Mouse (Mus musculus): Measurements from ENCODE around the gene Man1c1. TPM values are rescaled to one million over a fixed set of nuclear protein-coding genes. Genes with fewer than 3 reads are reported as not detected.

The Man1c1 gene
- polyA plus RNA-seq (2012; rRNA removed) (9.1 and 10.6 TPM in 2 replicates), polyA plus RNA-seq (2014; fragmentation: Nextera tagmentation; extraction: Ambion mirVana) (5.1 and 5.9 TPM in 2 replicates)

- Histone ChIP-seq H3K36me3 (ENCODE audit: control insufficient read depth, insufficient read depth, low read length) (no peaks in the 10 kb centered on the region), H3K4me2 (replicated peaks; ENCODE audit: low read depth, low read length, severe bottlenecking) (peak within 1 kb of the TSS; percentile 99), H3K9ac (ENCODE audit: low read depth, low read length, severe bottlenecking) (peak within 1 kb of the TSS; percentile 53), H3K4me3 (replicated peaks; ENCODE audit: low read length) (peak within 1 kb of the TSS; percentile 63), H3K27me3 (ENCODE audit: control insufficient read depth, insufficient read depth, low read length) (peaks cover 19% of the 10 kb centered on the region; the same call in 1 of the 2 replicates), H3K4me1 (ENCODE audit: control insufficient read depth, insufficient read depth, low read length) (peaks cover 7% of the 10 kb centered on the region; the same call in 1 of the 2 replicates), H3K27ac (replicated peaks; ENCODE audit: low read depth, low read length) (no peak within 1 kb of the TSS), H3K9me3 (ENCODE audit: control insufficient read depth, low read length) (no peaks in the 10 kb centered on the region)
- WGBS, result under 1% methylated on average over 59 of the region's 81 CpGs
- no peak for TF ChIP-seq POLR2A (IDR thresholded peaks at IDR 0.05; ENCODE audit: borderline replicate concordance, extremely low read depth, insufficient read depth, insufficient read length)
- peak; percentile 97 for ATAC-seq (ENCODE audit: low FRiP score, low read depth)
- peak; percentile 98 for DNase-seq (ENCODE audit: low spot score)
Measured at GRCm38 (mm10) chr4:134703835-134704546, at the start of gene Man1c1. TSS of gene Man1c1 (minus strand) at chr4:134704290.

- H3K4me2 ChIP-seq (replicated peaks; ENCODE audit: low read depth, low read length, severe bottlenecking), result no peak overlapping the region
- H3K9ac ChIP-seq (ENCODE audit: low read depth, low read length, severe bottlenecking), result no peak overlapping the region
- H3K36me3 ChIP-seq (ENCODE audit: control insufficient read depth, insufficient read depth, low read length), result peaks cover 39% of the 10 kb centered on the region
- TF ChIP-seq POLR2A (IDR thresholded peaks at IDR 0.05; ENCODE audit: borderline replicate concordance, extremely low read depth, insufficient read depth, insufficient read length), result no peak
- ATAC-seq (ENCODE audit: low FRiP score, low read depth) (no peak), DNase-seq (ENCODE audit: low spot score) (no peak)
- H3K27me3 ChIP-seq (ENCODE audit: control insufficient read depth, insufficient read depth, low read length), result no peaks in the 10 kb centered on the region
- WGBS, result 61% methylated on average over 17 of the region's 17 CpGs
- no peak overlapping the region for H3K27ac ChIP-seq (replicated peaks; ENCODE audit: low read depth, low read length)
- H3K9me3 ChIP-seq (ENCODE audit: control insufficient read depth, low read length), result no peaks in the 10 kb centered on the region
- H3K4me1 ChIP-seq (ENCODE audit: control insufficient read depth, insufficient read depth, low read length), result peaks cover 26% of the 10 kb centered on the region
- H3K4me3 ChIP-seq (replicated peaks; ENCODE audit: low read length), result no peak overlapping the region
Measured at GRCm38 (mm10) chr4:134753516-134754261, 49.6 kb upstream of the Man1c1 start.

GRCm38 (mm10) chr4:134752911-134753426 lies 48.9 kb upstream of the Man1c1 start:
- H3K4me2 ChIP-seq (replicated peaks; ENCODE audit: low read depth, low read length, severe bottlenecking), result no peak overlapping the region
- H3K27me3 ChIP-seq (ENCODE audit: control insufficient read depth, insufficient read depth, low read length), result no peaks in the 10 kb centered on the region
- no peak for ATAC-seq (ENCODE audit: low FRiP score, low read depth)
- peaks cover 26% of the 10 kb centered on the region for H3K4me1 ChIP-seq (ENCODE audit: control insufficient read depth, insufficient read depth, low read length)
- no peak for DNase-seq (ENCODE audit: low spot score)
- H3K36me3 ChIP-seq (ENCODE audit: control insufficient read depth, insufficient read depth, low read length), result peaks cover 47% of the 10 kb centered on the region
- no peak overlapping the region for H3K9ac ChIP-seq (ENCODE audit: low read depth, low read length, severe bottlenecking)
- no peak for TF ChIP-seq POLR2A (IDR thresholded peaks at IDR 0.05; ENCODE audit: borderline replicate concordance, extremely low read depth, insufficient read depth, insufficient read length)
- WGBS, result 63% methylated on average over 11 of the region's 11 CpGs
- no peaks in the 10 kb centered on the region for H3K9me3 ChIP-seq (ENCODE audit: control insufficient read depth, low read length)
- H3K4me3 ChIP-seq (replicated peaks; ENCODE audit: low read length), result no peak overlapping the region
- H3K27ac ChIP-seq (replicated peaks; ENCODE audit: low read depth, low read length), result no peak overlapping the region

- Histone ChIP-seq H3K36me3 (ENCODE audit: control insufficient read depth, insufficient read depth, low read length) (peaks cover 58% of the 10 kb centered on the region), H3K27me3 (ENCODE audit: control insufficient read depth, insufficient read depth, low read length) (no peaks in the 10 kb centered on the region), H3K4me1 (ENCODE audit: control insufficient read depth, insufficient read depth, low read length) (peaks cover 26% of the 10 kb centered on the region), H3K4me3 (replicated peaks; ENCODE audit: low read length) (no peak overlapping the region), H3K9me3 (ENCODE audit: control insufficient read depth, low read length) (no peaks in the 10 kb centered on the region), H3K27ac (replicated peaks; ENCODE audit: low read depth, low read length) (no peak overlapping the region), H3K4me2 (replicated peaks; ENCODE audit: low read depth, low read length, severe bottlenecking) (no peak overlapping the region), H3K9ac (ENCODE audit: low read depth, low read length, severe bottlenecking) (no peak overlapping the region)
- TF ChIP-seq POLR2A (IDR thresholded peaks at IDR 0.05; ENCODE audit: borderline replicate concordance, extremely low read depth, insufficient read depth, insufficient read length), result no peak
- no peak for ATAC-seq (ENCODE audit: low FRiP score, low read depth)
- WGBS, result 43% methylated on average over 18 of the region's 18 CpGs
- no peak for DNase-seq (ENCODE audit: low spot score)
Measured at GRCm38 (mm10) chr4:134751682-134752380, 47.7 kb upstream of the Man1c1 start.

- ATAC-seq (ENCODE audit: low FRiP score, low read depth) (no peak), DNase-seq (ENCODE audit: low spot score) (no peak)
- Histone ChIP-seq H3K9ac (ENCODE audit: low read depth, low read length, severe bottlenecking) (no peak overlapping the region), H3K4me1 (ENCODE audit: control insufficient read depth, insufficient read depth, low read length) (peaks cover 26% of the 10 kb centered on the region), H3K9me3 (ENCODE audit: control insufficient read depth, low read length) (no peaks in the 10 kb centered on the region), H3K27ac (replicated peaks; ENCODE audit: low read depth, low read length) (no peak overlapping the region), H3K36me3 (ENCODE audit: control insufficient read depth, insufficient read depth, low read length) (peaks cover 65% of the 10 kb centered on the region), H3K4me3 (replicated peaks; ENCODE audit: low read length) (no peak overlapping the region), H3K27me3 (ENCODE audit: control insufficient read depth, insufficient read depth, low read length) (no peaks in the 10 kb centered on the region), H3K4me2 (replicated peaks; ENCODE audit: low read depth, low read length, severe bottlenecking) (no peak overlapping the region)
- 70% methylated on average over 6 of the region's 6 CpGs for WGBS
- no peak for TF ChIP-seq POLR2A (IDR thresholded peaks at IDR 0.05; ENCODE audit: borderline replicate concordance, extremely low read depth, insufficient read depth, insufficient read length)
Measured at GRCm38 (mm10) chr4:134750825-134751224, 46.7 kb upstream of the Man1c1 start.

Data from limb, embryonic 14.5 days (tissue).